Mouse (Mus musculus): ENCODE measurements at regions not wholly inside any gene's neighbourhood (a gene's known extent, or its start where the extent isn't known, plus 50 kb on each side); places are given as distances from the start of the nearest gene placed in this dataset.

DNA sequence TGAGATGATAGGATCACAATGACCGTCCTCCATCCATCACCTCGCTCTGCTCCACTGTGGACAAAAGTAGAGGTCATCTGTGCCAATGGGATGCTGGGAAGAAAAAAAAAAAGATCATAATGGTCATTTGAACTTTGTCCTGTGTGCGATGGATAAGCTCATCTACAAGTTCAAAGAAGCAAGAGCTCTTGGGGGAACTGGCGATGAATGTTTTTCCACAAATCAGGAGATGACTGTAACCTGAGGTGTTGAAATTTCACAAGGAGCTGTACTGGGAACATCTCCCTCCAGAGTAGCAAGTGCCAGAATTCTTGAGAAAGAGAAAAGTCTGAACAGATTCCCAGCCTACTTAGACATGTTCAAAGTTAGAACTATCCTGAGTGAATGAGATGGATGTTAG lies 287.0 kb downstream of the Tns3 start:
- DNase-seq, result no peak

DNA sequence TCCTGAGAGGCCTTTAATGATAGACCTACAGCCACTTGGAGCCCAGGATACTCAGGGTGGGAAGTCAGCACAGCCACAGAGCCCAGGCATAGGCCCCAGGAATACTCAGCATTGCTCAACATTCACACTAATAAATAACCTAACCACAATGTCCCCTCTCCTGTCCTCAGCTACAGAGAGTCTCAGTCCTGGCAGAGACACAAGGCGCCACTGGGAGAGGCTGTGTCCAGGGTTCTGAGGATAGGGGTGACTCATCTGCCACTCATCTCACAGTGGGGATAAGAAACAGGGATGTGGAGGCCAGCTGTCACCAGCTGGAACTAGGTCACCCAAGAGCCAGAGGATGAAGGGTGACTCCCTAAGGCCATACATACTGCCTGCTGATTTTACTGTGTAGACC lies 298.8 kb downstream of the Tns3 start:
- no peak for DNase-seq

DNA sequence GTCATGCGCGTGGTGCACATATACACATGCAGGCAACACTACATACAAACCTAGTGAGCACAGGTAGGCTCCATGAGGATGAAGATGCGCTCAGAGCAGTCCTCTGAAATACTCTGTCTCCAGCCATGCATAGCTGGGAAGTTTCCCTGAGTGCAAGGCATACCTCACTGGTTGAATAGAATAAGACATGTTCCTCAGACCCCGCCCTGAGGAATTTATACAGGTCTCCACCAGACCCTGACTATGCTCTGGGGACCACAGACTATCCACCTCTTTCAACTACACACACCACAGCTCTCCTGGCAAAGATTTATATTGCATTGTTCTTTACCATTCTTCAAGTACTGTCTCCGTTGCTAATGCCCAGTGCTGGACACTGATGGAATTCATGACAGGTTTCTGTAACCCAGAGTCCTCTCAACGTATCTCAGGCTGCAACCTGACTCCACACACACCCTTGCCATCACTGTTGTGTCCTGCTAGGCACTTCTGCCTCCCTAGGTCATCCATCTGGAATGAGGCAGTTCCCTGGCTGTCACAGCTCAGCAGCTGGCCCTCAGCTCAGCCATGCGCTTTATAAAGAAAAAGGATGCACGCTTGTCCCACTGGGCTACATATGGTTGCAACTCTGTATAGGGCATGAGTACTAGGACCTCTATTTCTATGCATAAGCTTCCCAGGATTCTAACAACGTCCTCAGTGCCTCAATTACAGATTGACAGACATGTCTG lies 299.5 kb downstream of the Tns3 start:
- DNase-seq, result no peak

DNA sequence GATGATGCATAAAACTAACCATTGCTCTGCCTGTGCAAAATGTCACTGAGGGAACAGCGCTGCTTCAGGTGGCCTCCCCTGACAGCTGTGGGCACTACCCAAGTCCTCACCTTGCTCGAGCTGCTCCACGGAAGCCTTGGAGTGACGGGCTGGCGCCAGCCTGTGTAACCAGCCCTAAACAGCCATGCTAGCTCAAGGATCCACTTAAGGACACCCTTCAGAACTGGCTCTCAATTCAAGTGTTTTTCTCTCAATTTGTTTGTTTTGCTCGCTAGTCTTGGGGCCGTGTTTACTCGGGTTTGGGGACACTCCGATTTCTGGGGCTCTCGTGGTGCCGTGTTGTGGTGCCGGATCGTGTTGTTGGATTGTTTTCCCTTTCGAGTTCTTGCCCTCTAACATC lies 319.4 kb downstream of the Tns3 start:
- DNase-seq, result peak; percentile 52 to 75

DNA sequence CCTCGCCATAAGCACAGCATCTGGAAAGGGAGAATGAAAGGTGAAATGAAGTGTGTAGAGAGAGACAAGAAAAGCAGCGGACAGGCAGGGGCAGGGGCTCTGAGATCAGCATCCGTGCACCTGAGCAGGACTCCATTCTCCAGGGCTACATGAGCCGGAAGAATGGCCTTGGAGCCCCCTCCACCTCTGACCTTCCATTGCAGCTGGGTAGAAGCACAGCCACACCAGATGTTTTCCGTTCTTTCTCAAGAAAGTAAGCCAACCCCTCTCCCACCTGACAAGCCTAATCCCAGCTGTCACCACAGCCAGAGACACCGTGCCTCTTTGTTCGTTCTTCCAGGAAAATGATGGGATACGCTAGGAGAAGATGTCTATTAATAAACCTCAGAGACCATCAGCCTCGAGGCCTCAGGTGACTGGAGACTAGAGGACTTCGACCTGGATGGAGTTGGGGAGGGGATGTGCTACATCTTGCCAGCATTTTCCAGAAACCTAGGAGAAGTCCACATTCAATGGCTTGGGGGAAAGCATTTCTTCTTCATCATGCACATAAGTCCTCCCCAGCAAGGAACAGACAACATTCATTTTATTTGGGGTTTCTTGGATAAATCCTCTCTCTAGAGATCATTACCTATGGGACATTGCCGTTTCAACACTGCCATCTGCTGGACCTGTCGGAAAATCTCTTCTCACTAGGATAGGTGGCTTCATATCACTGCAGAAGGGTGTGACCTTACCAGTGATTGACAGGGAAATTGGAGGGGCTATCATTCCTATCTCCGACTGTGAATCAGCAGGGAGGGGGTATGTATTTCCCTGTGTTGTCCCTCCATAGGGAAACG lies 361.8 kb downstream of the Tns3 start:
- DNase-seq, result peak in 1 of 2 experiments; percentile 48

DNA sequence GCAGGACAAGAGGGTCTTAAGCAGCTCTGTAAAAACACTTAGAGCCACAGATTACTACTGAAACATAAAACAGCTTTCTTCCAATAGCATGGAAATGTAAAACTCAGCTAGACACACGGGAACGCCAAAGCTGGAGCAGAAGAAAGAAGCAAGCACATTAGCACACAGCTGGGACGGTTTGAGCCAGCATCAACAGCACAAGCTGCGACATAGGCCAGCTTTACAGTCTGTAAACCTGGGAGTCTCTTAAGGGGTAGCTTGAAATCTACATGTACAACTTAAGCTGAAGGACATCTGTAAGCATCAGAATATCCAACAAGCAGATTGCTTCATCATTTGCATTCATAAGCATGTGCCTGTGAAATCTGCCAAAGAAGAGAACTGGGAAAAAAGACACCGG lies 366.9 kb downstream of the Tns3 start:
- no peak for DNase-seq

DNA sequence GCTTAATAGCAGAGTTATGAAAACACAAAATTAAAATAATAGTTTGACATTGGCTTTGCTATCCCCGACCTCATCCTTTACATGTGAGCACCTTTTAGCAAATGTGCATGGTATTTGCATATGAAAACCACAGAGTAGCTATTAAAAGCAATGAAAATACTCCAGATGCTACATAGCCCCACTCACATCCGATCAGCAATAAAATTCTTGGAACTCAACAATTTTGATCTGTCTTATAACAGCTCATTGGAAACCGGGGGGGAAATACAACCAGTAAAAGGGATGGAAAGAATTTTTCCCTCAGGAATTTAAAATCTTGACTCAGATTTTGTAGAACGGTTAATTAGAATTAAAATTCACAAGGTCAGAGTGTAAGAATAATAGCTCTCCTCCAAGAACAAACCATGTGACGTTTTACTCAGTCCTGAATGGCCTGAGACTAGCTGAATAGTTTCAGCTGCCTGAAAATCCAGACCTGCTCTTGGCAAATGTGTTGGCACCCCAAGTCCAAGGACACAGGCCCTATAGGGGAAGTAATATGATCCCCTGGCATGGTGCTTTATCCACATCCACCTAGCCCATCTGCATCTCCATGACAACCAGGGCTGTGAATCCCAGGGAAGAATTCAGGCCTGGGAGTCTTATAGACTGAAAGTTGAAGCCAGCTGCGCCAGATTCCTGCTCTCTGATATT lies 370.9 kb downstream of the Tns3 start:
- no peak for DNase-seq

DNA sequence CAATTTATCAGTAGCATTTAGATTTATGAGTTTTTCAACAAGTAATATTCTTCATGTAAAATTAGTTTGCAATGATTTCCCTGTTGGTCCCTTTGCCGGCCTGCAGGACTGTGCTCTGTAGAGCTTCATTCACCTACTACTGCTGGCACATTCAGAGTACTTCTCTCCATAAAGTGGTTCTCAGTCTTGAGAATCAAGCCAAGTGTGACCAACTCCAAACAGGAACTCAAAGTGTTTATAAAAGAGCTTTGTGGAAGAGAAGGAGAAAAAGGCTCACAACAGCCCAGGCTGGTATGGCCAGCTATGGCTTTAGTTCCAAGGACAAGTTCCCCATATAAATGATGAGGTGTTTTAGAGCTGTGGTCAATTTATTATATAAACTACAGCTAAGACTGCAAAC lies 379.1 kb downstream of the Tns3 start:
- no peak for DNase-seq

DNA sequence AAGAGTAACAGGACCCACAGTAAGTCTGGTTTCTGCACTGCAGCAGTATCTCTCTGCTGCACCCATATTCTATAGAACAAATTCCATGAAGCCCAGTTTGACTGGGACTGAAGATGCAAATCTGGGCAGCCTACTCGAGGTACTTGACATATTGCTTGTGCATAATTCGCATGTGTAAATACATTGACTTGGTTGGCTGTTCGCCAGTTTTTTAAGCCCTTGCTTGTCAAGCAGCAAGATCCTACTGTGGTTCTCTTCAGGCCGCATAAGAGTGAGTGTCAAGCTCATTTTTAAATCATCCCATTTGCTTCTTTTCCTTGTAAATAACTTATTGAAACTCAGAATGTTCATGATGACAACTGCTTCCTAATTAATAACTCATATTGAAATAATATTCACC lies 389.1 kb downstream of the Tns3 start:
- no peak for DNase-seq

DNA sequence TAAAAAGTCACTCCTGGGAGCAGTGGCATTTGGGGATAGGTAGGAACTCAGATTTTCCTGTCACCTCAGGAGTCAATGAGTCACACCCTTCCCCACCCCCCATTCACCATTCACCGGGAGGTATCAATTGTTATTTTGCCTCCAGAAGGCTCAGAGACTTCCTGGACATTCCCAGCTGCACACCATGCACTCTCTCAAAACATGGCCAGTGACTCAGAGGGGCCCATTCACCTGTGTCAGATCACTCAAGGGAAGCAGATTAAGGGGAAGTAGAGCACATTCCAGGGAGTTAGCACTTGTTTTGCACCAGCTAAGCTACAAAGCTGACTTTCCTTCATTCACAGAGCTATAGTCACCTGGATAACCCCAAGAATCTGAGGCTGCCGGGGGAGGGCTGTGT lies 395.2 kb downstream of the Tns3 start:
- DNase-seq, result no peak

DNA sequence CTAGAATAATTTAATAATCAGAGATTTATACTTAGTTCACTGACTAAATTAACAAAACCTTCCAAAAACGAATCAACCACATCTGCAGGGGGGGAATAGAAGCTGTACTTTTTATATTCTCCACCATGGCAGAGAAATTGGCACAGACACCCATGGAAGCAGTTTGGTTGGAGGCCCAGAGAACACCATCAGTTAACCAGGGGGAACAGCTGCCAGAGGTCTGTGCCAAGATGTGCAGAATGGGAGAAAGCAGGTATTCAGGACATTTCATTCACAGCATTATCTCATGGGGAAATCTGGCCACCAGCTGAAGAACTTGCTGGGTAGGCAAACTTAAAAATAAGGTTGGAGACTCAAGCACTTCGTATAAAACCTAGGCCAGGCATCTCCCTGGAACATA lies 410.3 kb downstream of the Tns3 start:
- no peak for DNase-seq

DNA sequence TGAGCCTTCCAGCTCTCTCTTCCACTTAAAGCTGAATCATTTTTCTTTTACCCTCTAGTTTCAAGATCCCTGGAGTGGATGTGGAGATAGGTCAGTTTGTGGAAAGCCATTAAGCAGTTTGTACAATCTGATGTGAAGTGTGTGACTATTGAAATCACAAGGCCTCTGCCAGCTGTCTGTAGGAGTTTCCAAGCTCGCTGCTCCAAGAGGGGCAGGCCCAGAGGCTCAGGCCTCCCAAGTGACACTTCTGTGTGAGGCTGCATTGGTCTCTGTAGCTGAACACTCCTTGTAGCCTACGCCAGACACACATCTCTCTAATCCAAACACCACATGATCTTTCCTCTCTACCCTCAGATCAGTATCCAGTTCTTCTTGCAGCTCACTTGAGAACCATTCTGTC lies 413.0 kb downstream of the Tns3 start:
- DNase-seq, result peak; percentile 29 to 67

DNA sequence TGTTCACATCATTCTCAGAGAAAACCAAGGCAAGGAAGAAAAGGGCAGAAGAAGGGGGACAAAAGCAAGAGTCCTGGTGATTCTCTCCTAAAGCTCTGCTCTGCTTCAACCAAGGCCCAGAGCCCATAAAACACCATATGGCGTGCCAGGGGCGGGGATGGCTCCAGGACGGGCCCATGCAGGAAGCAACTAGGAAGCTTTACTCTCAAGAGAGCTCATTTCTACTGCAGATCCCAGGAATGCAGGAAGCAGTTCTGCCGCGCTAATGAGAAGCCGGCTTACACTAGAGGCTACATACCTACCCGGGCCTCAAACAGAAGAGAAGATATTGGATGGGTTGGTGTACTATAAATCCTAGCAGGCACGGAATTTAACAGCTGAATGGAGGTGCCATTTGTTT lies 414.9 kb downstream of the Tns3 start:
- no peak for DNase-seq

DNA sequence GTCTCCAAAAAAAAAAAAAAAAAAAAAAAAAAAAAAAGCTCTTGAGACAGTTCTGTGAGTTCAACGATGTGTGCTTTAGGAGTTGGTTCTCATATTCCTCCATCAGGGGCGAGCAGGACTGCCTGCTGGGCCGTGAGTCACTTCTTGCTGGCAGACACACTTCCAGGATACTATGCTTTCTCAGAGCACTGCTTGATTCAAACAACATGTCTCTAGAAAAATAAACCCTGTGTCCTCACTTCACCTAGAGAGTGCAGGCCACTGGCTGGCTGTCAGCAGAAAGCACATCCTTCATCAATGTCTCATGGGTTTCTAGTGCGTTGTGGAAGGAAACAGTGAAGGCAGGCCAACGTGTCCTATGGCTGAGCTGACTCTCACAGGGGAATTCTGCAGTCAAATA lies 416.8 kb downstream of the Tns3 start:
- peak; percentile 21 to 47 for DNase-seq

DNA sequence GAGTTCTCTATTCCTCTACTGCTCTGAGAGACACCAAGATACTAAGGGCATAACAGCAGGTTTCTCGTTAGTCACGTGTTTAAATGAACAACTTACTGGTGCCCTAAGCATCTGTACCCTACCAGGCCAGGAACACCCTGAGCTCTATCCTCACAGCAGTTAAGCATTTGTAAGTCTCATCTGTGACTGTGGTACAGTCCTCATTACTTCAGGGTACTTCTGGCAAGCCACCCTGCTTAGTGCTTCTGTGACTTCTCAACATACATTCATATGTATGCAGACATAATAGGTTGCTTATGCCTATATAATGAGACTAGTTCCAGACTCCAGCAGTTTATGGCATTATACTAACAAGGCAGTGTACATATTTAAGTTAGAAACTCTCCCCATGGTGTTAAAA lies 417.3 kb downstream of the Tns3 start:
- no peak for DNase-seq

DNA sequence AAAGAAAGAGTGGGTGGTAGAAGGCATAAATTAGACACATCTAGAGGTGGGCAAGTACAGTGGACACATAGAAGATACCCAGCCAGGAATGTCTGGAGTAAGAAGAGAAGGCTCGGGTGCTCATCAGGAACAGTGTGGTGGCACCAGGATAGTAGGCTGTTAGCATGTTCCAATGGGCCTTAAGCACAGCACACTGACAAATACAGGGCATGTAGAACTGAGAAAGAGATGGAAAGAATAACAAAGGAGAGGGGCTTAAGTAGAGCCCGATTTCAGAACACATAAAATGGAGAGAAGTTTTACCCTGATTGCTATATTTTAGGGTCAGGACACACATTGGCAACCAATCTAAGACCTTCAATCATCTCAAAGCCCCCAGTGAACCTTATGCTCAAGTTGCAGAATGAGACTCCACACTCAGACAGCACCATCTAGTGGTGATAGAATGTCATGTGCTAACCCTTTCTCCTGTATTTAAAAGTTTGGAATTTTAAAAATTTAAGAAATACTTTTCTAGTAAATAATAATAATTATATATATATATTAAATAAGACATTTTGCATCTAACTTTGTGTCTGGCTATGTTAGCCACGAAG lies 418.8 kb downstream of the Tns3 start:
- DNase-seq, result no peak

DNA sequence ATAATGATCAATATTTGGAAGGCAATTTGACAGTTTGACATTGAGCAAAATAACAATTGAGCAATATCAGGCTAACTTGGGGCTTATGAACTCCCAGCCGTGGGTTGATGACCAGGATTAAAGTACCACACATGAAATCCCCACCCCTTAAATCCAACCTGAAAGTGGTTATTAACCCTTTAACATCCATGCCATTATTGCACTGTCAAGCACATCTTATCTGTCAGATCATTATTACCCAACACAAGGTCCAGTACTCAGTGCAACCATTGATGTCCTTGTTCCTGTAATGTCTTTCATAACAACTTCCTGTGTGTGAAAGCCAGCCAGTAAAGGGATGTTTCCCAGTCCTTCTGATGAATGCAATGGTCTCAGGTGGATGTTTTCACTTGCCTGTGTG lies 425.8 kb downstream of the Tns3 start:
- no peak for DNase-seq

DNA sequence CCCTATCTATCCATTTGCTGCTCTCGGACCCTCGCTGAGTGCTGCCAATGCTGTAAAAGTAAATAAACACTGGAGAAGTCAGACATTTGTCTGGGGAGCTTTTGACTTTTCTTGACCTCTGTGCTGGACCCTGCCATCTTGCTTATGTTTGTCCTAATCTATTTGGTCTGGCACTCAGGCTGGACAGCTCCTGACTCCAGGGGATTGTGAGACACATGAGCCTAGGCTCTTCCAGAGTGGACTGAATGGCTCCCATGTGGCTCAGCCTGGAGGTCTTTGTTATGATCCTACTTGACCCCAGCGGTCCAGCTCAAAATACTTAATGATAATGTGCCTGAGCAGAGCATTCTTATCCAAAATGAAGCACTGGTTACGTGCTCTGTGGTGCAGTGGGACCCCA lies 426.8 kb downstream of the Tns3 start:
- no peak for DNase-seq

DNA sequence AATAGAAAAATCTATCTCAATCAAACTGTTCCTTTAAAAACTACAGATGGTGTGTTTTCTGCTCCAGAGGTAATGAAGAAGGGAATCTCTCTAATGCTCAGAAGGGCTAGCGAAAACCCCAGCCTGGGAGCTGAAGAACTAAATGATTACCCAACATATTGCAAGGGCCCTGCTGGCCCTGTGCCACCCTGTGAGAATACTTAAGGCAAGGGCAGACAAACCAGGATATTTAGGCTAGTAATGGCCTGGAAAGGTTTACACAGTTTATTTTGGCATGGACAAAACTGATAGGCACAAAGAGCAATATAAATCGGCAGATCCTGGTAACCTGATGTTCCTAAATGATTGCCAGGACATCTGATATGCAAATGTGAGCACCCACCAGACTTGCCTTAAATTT lies 428.3 kb downstream of the Tns3 start:
- DNase-seq, result peak; percentile 39 to 61

DNA sequence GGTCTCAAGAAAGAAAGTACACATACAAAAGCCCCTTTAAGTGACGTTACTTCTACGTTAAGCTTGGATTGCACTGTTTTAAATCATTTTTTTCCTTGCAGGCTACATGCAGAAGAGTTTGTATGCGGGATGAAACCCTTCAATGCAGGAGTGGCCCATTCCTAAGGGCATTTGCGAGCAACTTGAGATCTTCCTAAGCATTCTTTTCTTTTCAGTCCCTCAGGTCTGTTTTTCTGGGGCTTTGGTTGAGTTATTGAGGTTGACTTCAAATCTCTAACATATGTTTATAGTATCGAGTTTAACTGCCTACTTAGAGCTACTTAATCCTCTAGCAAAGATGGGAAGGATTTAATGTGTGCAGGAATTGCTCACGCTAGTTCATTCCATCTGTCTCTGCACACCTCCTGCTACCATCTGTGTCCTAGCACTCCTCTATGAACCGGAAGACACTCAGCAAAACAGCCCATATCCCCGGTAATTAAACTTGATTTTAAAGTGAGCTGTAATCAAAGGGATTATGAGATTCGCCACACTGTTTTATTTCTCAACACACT lies 431.6 kb downstream of the Tns3 start:
- no peak for DNase-seq

DNA sequence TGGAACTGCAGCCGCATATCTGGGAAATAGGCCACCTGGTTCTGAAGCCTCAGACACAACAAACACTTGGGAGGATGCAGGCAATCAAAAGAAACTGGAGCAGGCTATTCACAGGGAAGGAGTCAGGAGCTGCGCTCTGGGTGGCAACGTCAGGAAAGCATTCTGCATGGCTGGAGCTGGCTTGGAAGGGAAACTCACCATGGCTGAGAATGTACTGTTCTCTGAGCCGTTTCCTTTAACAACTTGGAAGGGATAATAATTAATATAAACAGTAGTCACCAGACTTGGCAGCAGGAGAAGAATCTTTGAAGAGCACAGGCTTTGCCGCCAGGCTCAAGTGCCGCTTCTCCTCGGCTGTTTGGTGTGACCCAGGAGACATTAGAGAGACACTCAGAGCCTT lies 434.5 kb downstream of the Tns3 start:
- DNase-seq, result peak; percentile 37 to 67

DNA sequence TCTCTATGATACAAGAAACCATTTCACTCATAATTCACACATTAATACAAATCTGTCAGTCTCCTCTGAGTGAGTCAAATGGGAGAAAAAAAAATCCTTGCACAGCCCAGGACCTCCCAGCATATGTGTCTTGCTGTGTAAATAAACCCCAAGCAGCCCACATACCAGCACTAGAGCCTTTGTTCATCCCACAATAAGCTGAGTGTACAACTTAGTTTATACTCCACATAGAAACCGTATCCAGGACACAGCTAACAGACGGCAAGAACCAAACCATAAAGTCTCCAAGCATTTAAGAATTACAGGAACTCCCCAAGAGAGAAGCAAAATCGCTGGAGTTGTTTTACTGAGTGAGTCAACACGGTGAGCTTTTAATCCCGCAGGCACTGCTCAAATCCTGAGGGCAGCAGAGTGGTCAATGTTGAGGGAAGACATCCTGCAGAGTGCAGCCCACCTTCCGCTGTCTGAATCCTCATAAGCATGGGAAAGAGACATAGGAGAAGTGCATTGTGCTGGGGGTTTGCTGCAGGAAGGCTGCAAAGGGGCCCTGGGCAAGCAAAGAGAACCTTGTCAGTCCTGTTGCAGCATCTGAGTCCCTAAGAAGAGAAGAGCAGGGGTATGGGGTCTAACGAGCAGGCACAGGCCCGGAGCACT lies 436.4 kb downstream of the Tns3 start:
- no peak for DNase-seq

DNA sequence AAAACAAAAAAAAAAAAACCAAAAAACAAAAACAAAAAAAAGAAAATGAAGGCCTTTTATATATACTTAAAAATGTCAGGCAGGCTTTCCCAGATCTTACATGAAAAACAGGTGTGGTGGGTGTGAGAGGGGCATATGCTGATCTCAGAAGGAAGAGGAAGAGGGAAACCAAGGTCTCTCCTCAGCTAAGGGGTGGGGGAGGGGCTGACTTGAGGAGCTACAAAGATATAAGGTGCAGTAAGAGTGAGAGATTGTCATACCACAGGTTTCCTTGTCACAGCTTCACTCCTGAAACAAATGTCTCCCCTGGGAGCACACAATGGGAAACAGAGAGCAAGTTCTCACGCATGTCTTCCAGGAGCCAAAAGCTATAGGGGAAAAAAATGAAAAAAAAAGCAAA lies 440.0 kb downstream of the Tns3 start:
- DNase-seq, result no peak
